Mouse (Mus musculus): ENCODE measurements around the gene Il4ra. TPM values are rescaled to one million over a fixed set of nuclear protein-coding genes. Genes with fewer than 3 reads are reported as not detected.

Gene Il4ra
- polyA plus RNA-seq (2015; fragmentation: Nextera tagmentation; extraction: Ambion mirVana), result 6.2 and 6.9 TPM in 2 replicates

DNA sequence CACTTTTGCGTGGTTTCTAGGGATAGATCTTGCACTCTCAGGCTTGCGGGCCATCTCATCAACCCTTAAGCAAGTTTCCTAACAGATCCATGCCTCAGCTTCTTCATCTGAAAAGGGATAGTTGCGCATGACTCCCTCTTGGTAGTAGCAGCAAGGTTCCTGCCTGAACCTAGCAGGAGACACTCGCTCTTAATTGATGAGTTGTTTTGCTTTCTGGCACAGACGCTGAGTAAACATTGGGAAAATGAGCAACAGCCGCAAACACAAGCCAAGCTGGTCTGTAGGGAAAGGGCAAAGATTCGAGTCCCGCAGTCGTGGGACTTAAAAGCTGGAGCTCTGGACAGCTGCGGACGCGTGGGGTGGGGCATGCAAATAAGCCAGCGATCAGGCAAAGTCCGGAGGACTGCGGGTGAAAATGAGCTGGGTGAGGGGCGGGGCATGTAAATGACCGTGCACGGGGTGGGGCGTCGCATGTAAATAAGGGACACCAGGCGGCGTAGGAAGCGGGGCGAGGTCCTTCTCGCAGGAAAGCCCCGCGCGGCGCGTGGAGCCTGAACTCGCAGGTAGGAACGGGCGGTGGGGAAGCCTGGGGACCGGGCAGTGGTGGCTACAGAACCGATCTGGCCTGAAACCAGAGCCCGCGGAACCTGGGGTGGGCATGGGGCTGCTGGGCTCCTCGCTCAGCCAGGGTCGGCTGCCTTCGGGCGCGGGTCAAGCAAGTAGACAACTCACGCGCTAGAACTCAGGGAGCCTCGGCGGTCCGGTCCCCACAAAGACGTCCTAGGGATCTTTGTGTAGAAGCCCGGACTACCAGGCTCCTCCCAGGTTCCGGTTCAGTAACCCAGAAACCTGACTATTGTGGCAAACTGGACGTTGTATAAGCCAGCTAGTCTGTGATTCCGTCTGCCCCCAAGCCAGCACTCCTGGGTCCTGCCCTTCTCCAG lies at the start of gene Il4ra:
Il4ra (plus strand) TSS at position 355 of the 944 bp plus-strand sequence.
- peaks cover 5% of the 10 kb centered on the region; the same call in 1 of the 2 replicates for H3K27me3 ChIP-seq (ENCODE audit: control insufficient read depth, insufficient read depth, low read depth, low read length)
- peaks cover 44% of the 10 kb centered on the region for H3K4me1 ChIP-seq (ENCODE audit: control insufficient read depth, low read depth, low read length)
- ATAC-seq (ENCODE audit: low read depth), result peak; percentile 96

DNA sequence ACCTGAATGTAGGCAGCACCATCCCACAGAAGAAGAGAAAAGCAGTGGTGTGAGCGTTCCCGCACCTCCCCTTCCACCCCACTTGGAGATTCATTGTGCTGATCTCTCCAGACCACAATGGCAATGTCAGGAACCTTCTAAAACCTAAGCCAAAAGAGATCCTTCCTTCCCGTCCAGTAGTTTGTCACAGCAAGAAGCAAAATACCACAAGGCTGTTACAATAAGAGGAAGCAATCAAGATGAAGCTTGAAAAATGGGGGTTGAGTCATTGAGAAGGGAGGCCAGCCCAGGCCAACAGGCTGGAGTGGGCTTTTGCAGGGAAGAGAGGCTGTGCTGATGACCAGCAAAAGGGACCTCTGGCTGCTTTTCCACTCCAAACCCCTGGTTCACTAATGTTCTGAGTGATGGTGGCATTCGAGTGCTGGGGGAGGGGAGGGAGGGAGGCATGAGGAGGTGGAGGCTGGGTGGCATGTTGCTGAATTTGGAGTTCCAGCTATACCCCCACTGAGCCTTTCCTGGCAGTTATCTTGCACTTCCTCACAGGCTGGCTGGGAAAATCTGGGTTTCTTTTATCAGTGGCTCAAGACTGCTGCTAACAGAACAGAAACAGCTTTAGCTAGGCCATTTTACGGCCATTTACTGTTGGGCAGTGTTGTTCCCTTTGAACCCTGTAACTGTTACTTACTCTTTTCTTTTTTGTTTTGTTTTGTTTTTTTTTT lies 48.4 kb upstream of the Il4ra start:
- Histone ChIP-seq H3K27me3 (ENCODE audit: control insufficient read depth, insufficient read depth, low read depth, low read length) (no peaks in the 10 kb centered on the region), H3K27ac (ENCODE audit: low read length) (0 out of 2 replicates have a peak overlapping the region, but pooled peaks have one; percentile 10), H3K4me2 (ENCODE audit: low read depth, low read length) (no peak overlapping the region), H3K9ac (ENCODE audit: low read depth, low read length) (no peak overlapping the region), H3K4me3 (ENCODE audit: low read depth, low read length) (no peak overlapping the region), H3K36me3 (ENCODE audit: control insufficient read depth, insufficient read depth) (no peaks in the 10 kb centered on the region), H3K4me1 (ENCODE audit: control insufficient read depth, low read depth, low read length) (peaks cover 8% of the 10 kb centered on the region), H3K9me3 (replicated peaks; ENCODE audit: control insufficient read depth, low read length) (no peaks in the 10 kb centered on the region)
- ATAC-seq (ENCODE audit: low read depth), result peak; percentile 20; the same call in 1 of the 2 replicates
- WGBS (ENCODE audit: insufficient replicate concordance), result 25% methylated on average over 5 of the region's 5 CpGs

More for the DNA sequence above, at the start of gene Il4ra:
- Histone ChIP-seq H3K9me3 (replicated peaks; ENCODE audit: control insufficient read depth, low read length) (no peaks in the 10 kb centered on the region), H3K4me2 (ENCODE audit: low read depth, low read length) (peak within 1 kb of the TSS; percentile 91), H3K9ac (ENCODE audit: low read depth, low read length) (peak within 1 kb of the TSS; percentile 79), H3K36me3 (ENCODE audit: control insufficient read depth, insufficient read depth) (no peaks in the 10 kb centered on the region), H3K27ac (ENCODE audit: low read length) (peak within 1 kb of the TSS; percentile 61), H3K4me3 (ENCODE audit: low read depth, low read length) (peak within 1 kb of the TSS; percentile 68)
- 1% methylated on average over 52 of the region's 52 CpGs for WGBS (ENCODE audit: insufficient replicate concordance)

DNA sequence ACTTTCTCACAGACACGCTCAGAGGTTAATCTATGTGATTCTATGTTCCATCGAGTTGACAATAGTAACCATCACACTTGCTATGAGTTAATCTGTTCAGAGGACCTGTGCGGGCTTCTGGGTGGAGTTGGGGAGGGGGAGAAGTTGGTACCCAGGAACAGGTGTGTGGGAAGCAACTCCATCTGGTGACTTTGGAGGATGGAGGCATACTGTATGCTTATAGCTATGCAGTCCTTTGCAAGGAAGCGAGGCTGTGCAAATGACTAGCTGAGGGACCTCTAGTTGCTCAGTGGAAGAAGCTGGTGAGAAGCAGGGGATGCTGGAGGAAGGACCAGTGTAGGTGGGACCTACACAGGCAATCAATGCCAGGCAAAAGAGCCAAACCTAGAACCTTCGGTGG lies 47.3 kb upstream of the Il4ra start:
- Histone ChIP-seq H3K4me1 (ENCODE audit: control insufficient read depth, low read depth, low read length) (peaks cover 6% of the 10 kb centered on the region), H3K4me2 (ENCODE audit: low read depth, low read length) (no peak overlapping the region), H3K9ac (ENCODE audit: low read depth, low read length) (no peak overlapping the region), H3K4me3 (ENCODE audit: low read depth, low read length) (no peak overlapping the region), H3K36me3 (ENCODE audit: control insufficient read depth, insufficient read depth) (no peaks in the 10 kb centered on the region), H3K9me3 (replicated peaks; ENCODE audit: control insufficient read depth, low read length) (no peaks in the 10 kb centered on the region), H3K27me3 (ENCODE audit: control insufficient read depth, insufficient read depth, low read depth, low read length) (no peaks in the 10 kb centered on the region), H3K27ac (ENCODE audit: low read length) (no peak overlapping the region)
- WGBS (ENCODE audit: insufficient replicate concordance), result 73% methylated on average over 5 of the region's 5 CpGs
- ATAC-seq (ENCODE audit: low read depth), result no peak

DNA sequence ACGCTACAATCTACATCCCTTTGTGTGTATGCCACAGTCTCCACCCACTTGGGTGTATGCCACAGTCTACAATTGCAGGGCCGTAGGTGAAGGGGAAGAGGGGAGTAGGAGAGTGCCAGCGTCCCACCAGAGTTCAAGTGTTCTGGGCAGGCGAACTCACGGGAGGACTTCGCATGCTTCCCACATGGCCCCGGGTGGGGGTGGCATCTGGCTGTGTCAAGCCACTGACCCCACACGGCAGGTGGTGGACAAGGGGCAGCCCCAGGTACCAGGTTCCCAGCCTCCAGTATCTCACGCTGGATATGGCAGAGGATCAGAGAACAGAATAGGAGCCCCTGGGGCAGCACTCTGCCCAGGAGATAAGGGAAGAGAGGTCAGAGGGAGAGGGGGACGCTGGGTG lies 46.4 kb upstream of the Il4ra start:
- Histone ChIP-seq H3K4me1 (ENCODE audit: control insufficient read depth, low read depth, low read length) (no peaks in the 10 kb centered on the region; the same call in none of the 2 replicates), H3K9me3 (replicated peaks; ENCODE audit: control insufficient read depth, low read length) (no peaks in the 10 kb centered on the region), H3K9ac (ENCODE audit: low read depth, low read length) (no peak overlapping the region), H3K4me2 (ENCODE audit: low read depth, low read length) (no peak overlapping the region), H3K4me3 (ENCODE audit: low read depth, low read length) (no peak overlapping the region), H3K27ac (ENCODE audit: low read length) (no peak overlapping the region), H3K27me3 (ENCODE audit: control insufficient read depth, insufficient read depth, low read depth, low read length) (no peaks in the 10 kb centered on the region), H3K36me3 (ENCODE audit: control insufficient read depth, insufficient read depth) (no peaks in the 10 kb centered on the region)
- WGBS (ENCODE audit: insufficient replicate concordance), result 74% methylated on average over 10 of the region's 10 CpGs
- ATAC-seq (ENCODE audit: low read depth), result no peak

DNA sequence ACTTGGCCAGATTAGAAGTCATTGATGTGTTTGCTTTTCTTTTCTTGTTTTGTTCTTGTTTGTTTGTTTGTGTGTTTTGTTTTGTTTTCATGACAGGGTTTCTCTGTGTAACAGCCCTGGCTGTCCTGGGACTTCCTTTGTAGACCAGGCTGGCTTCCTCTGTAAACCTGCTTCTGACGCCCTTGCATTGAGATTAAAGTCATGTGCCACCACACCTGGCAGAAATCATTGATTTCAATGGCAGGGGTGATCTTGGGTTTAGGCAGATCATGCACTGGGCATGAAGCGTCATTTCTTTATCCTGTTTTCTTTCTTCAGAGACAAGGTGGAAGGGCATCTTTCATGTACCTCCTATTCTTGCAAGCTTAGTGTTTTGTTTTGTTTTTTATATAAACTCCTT lies 44.6 kb upstream of the Il4ra start:
- no peak overlapping the region for H3K27ac ChIP-seq (ENCODE audit: low read length)
- H3K4me3 ChIP-seq (ENCODE audit: low read depth, low read length), result no peak overlapping the region
- no peak for ATAC-seq (ENCODE audit: low read depth)
- H3K36me3 ChIP-seq (ENCODE audit: control insufficient read depth, insufficient read depth), result no peaks in the 10 kb centered on the region
- H3K4me1 ChIP-seq (ENCODE audit: control insufficient read depth, low read depth, low read length), result no peaks in the 10 kb centered on the region; the same call in 1 of the 2 replicates
- no peaks in the 10 kb centered on the region for H3K27me3 ChIP-seq (ENCODE audit: control insufficient read depth, insufficient read depth, low read depth, low read length)
- 67% methylated on average over 2 of the region's 2 CpGs for WGBS (ENCODE audit: insufficient replicate concordance)
- H3K9ac ChIP-seq (ENCODE audit: low read depth, low read length), result no peak overlapping the region
- no peaks in the 10 kb centered on the region for H3K9me3 ChIP-seq (replicated peaks; ENCODE audit: control insufficient read depth, low read length)
- no peak overlapping the region for H3K4me2 ChIP-seq (ENCODE audit: low read depth, low read length)

DNA sequence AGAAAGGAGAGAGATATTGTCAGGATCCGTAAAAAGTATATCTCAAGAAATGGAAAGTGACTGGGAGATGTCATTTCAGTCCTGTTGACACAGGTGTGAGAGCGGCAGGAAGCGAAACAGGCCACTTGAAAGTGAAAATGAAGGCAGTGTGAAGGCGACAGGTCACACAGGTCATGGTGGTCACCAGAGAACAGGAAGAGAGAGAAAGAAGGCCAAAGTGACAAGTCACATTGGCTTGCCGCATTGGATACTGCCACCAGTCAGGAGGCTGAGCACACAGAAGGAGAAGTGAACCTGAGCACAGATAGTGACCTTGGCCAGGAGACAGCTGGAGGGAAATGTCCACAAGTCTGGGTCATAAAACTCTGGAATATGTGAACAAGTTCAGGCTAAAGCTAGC lies 40.5 kb upstream of the Il4ra start:
- 71% methylated on average over 5 of the region's 5 CpGs for WGBS (ENCODE audit: insufficient replicate concordance)
- no peak overlapping the region for H3K4me3 ChIP-seq (ENCODE audit: low read depth, low read length)

DNA sequence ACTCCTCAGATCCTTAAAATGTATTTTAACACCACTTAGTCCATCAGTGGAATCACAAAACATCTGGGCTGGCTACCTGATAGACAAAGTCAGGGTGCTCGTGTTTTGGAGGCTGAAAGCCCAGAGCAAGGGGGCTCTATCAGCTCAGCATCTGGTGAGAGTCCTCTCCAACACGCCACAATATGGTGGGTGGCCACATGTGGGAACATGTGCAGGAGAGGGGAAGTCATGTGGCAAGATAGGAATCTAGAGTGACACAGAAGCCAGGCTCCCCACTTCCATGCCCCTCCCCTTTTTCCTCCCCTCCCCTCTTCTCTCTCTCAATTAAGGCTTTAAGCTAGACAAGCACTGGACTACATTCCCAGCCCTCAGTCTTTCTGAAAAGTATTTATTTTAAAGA lies 40.1 kb upstream of the Il4ra start:
- H3K4me2 ChIP-seq (ENCODE audit: low read depth, low read length), result no peak overlapping the region
- WGBS (ENCODE audit: insufficient replicate concordance), result 30% methylated on average over 2 of the region's 2 CpGs
- H3K27me3 ChIP-seq (ENCODE audit: control insufficient read depth, insufficient read depth, low read depth, low read length), result no peaks in the 10 kb centered on the region
- peaks cover 24% of the 10 kb centered on the region for H3K4me1 ChIP-seq (ENCODE audit: control insufficient read depth, low read depth, low read length)
- no peak for ATAC-seq (ENCODE audit: low read depth)
- H3K9ac ChIP-seq (ENCODE audit: low read depth, low read length), result no peak overlapping the region
- no peak overlapping the region for H3K27ac ChIP-seq (ENCODE audit: low read length)
- H3K9me3 ChIP-seq (replicated peaks; ENCODE audit: control insufficient read depth, low read length), result no peaks in the 10 kb centered on the region
- H3K4me3 ChIP-seq (ENCODE audit: low read depth, low read length), result no peak overlapping the region
- H3K36me3 ChIP-seq (ENCODE audit: control insufficient read depth, insufficient read depth), result no peaks in the 10 kb centered on the region

More for the DNA sequence above, 40.5 kb upstream of the Il4ra start:
- Histone ChIP-seq H3K9ac (ENCODE audit: low read depth, low read length) (no peak overlapping the region), H3K4me1 (ENCODE audit: control insufficient read depth, low read depth, low read length) (peaks cover 20% of the 10 kb centered on the region), H3K36me3 (ENCODE audit: control insufficient read depth, insufficient read depth) (no peaks in the 10 kb centered on the region), H3K27ac (ENCODE audit: low read length) (no peak overlapping the region), H3K4me2 (ENCODE audit: low read depth, low read length) (no peak overlapping the region), H3K9me3 (replicated peaks; ENCODE audit: control insufficient read depth, low read length) (no peaks in the 10 kb centered on the region), H3K27me3 (ENCODE audit: control insufficient read depth, insufficient read depth, low read depth, low read length) (no peaks in the 10 kb centered on the region)
- ATAC-seq (ENCODE audit: low read depth), result no peak

DNA sequence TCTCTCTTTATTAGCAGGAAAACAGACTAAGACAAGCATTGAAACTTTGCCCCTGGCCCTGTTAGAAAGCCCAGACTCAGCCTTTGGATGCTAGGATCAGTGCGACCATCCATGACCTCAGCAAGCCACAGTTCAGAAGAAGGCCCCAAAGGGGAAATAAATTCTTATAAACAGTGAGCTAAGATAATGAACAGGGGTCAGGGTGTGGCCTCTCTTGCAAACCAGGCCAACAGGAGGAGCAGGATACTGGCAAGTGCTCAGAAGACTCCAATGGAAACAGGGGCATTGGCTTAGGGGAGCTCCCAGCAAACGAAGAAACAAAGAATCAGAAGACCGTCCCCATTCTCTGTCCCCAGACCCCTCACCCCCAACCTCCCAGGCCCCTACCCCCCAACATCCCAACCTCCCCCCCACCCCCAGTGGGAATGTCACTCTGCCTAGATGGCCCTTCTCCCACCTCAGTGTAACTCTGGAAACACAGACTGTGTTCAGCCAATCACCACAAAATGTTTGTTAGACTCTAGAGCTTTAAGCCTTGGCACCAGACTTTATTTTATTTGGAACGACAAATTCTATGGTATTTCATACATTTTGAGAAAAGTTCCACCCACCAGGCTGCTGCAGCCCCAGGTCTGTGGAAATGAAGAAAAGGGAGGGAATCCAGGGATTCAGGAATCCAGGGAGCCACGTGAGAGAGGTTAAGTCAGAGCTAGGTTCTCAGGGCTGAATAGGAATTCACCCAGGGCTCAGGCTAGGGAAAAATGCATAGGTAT lies 36.7 kb upstream of the Il4ra start:
- Histone ChIP-seq H3K9ac (ENCODE audit: low read depth, low read length) (no peak overlapping the region), H3K9me3 (replicated peaks; ENCODE audit: control insufficient read depth, low read length) (no peaks in the 10 kb centered on the region), H3K4me2 (ENCODE audit: low read depth, low read length) (no peak overlapping the region), H3K27me3 (ENCODE audit: control insufficient read depth, insufficient read depth, low read depth, low read length) (no peaks in the 10 kb centered on the region), H3K36me3 (ENCODE audit: control insufficient read depth, insufficient read depth) (no peaks in the 10 kb centered on the region), H3K4me3 (ENCODE audit: low read depth, low read length) (no peak overlapping the region), H3K27ac (ENCODE audit: low read length) (peak overlapping the region; percentile 70; the same call in 1 of the 2 replicates), H3K4me1 (ENCODE audit: control insufficient read depth, low read depth, low read length) (peaks cover 40% of the 10 kb centered on the region)
- 66% methylated on average over 5 of the region's 5 CpGs for WGBS (ENCODE audit: insufficient replicate concordance)
- peak; percentile 39 for ATAC-seq (ENCODE audit: low read depth)

Measured in liver, embryonic 16.5 days (tissue).